Mouse (Mus musculus) limb, embryonic 12.5 days (tissue): ENCODE measurements around the gene Btbd11. TPM values are rescaled to one million over a fixed set of nuclear protein-coding genes. Genes with fewer than 3 reads are reported as not detected.

ENCODE experiments used
- ATAC-seq: fragments of 200-750 bp; cut with Nextera tagmentation; 2 replicates; pipeline ENCODE4 v1.8.0; 2017; ENCODE audit warnings: low read depth, moderate TSS enrichment; ENCODE audit not compliant: insufficient number of reproducible peaks, insufficient read depth, low FRiP score, low TSS enrichment
- H3K27ac ChIP-seq: fragments of 300-500 bp; sonication (generic); 2 replicates; pipeline ENCODE4 v1.5.1; 2016; ENCODE audit warnings: mild to moderate bottlenecking, moderate library complexity
- H3K27me3 ChIP-seq: fragments of 300-500 bp; sonication (generic); 2 replicates; pipeline ENCODE4 v1.6.1; 2016; ENCODE audit warnings: mild to moderate bottlenecking, moderate library complexity
- H3K36me3 ChIP-seq: fragments of 300-500 bp; sonication (generic); 2 replicates; pipeline ENCODE4 v1.6.1; 2016; ENCODE audit warnings: mild to moderate bottlenecking, moderate library complexity
- H3K4me1 ChIP-seq: fragments of 300-500 bp; sonication (generic); replicated peaks from 2 replicates; pipeline ENCODE4 v1.6.1; 2016
- H3K4me2 ChIP-seq: fragments of 300-500 bp; sonication (generic); 2 replicates; pipeline ENCODE4 v1.6.1; 2016; ENCODE audit warnings: mild to moderate bottlenecking, moderate library complexity
- H3K4me3 ChIP-seq: fragments of 300-500 bp; sonication (generic); replicated peaks from 2 replicates; pipeline ENCODE4 v1.5.1; 2016; ENCODE audit warnings: mild to moderate bottlenecking
- H3K9ac ChIP-seq: fragments of 300-500 bp; sonication (generic); replicated peaks from 2 replicates; pipeline ENCODE4 v1.6.1; 2016; ENCODE audit warnings: mild to moderate bottlenecking, moderate library complexity
- H3K9me3 ChIP-seq: fragments of 300-500 bp; sonication (generic); 2 replicates; pipeline ENCODE4 v1.6.1; 2016; ENCODE audit warnings: mild to moderate bottlenecking, moderate library complexity
- WGBS: fragments of 180-500 bp; shearing (Covaris S2); methylation state at CpG from one replicate; pipeline ENCODE4 v1.1.7; 2016; 5-methylcytosine and 5-hydroxymethylcytosine counted together
- polyA plus RNA-seq: library from polyadenylated mRNA; unstranded; fragments of >200 nt; fragmentation: Nextera tagmentation; extraction: Ambion mirVana; gene quantifications from 2 replicates; pipeline ENCODE4 v1.2.1, GENCODE M21; 2016

Gene Btbd11
- polyA plus RNA-seq, 1 experiment from 2014 or later, result 12.1 TPM

DNA sequence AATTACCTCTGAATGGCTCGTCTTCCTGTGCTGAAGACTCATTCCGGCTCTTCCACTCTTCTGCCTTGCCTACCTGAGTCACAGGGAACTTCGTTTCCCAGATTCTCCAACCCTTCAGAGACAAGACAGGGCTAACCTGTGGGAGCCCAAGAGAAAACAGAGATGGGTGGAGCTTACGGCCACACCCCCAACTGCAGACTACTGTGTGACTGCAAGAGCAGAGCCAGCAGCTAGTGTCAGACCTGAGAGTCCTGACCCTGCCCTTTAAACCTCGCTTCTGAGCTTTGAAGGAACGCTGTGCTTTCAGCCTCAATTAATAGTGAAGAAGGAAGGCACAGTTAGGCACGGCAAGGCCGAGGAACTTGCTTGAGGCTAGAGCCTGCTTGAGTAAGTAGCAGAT, 7.6 kb upstream of the Btbd11 start:
- no peaks in the 10 kb centered on the region for H3K9me3 ChIP-seq
- H3K4me2 ChIP-seq, result peak overlapping the region; percentile 30
- WGBS, result 14% methylated on average over 8 of the region's 8 CpGs
- H3K27me3 ChIP-seq, result no peaks in the 10 kb centered on the region
- H3K9ac ChIP-seq, result no peak overlapping the region
- no peaks in the 10 kb centered on the region; the same call in 1 of the 2 replicates for H3K4me1 ChIP-seq
- H3K4me3 ChIP-seq, result no peak overlapping the region
- ATAC-seq, result no peak
- no peaks in the 10 kb centered on the region for H3K36me3 ChIP-seq
- H3K27ac ChIP-seq, result no peak overlapping the region

DNA sequence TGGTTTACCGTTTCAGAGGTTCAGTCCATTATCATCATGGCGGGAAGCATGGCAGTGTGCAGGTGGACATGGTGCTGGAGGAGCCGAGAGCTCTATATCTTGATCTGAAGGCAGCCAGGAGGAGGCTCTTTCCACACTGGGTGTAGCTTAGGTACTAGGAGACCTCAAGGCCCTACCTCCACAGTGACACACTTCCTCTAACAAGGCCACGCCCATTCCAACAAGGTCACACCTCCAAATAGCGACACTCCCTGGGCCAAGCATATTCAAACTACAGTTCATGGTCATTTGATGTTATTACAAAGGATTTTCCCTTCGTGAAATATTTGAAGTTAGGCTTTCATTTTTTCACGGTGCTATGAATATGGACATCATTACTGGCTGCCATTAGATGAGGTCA, 3.6 kb upstream of the Btbd11 start:
- H3K27ac ChIP-seq, result no peak overlapping the region
- no peak for ATAC-seq
- peaks cover 7% of the 10 kb centered on the region for H3K27me3 ChIP-seq
- no peaks in the 10 kb centered on the region for H3K9me3 ChIP-seq
- H3K36me3 ChIP-seq, result no peaks in the 10 kb centered on the region
- H3K4me3 ChIP-seq, result no peak overlapping the region
- no peaks in the 10 kb centered on the region; the same call in 1 of the 2 replicates for H3K4me1 ChIP-seq
- WGBS, result 85% methylated on average over 7 of the region's 7 CpGs
- H3K9ac ChIP-seq, result no peak overlapping the region
- no peak overlapping the region for H3K4me2 ChIP-seq

DNA sequence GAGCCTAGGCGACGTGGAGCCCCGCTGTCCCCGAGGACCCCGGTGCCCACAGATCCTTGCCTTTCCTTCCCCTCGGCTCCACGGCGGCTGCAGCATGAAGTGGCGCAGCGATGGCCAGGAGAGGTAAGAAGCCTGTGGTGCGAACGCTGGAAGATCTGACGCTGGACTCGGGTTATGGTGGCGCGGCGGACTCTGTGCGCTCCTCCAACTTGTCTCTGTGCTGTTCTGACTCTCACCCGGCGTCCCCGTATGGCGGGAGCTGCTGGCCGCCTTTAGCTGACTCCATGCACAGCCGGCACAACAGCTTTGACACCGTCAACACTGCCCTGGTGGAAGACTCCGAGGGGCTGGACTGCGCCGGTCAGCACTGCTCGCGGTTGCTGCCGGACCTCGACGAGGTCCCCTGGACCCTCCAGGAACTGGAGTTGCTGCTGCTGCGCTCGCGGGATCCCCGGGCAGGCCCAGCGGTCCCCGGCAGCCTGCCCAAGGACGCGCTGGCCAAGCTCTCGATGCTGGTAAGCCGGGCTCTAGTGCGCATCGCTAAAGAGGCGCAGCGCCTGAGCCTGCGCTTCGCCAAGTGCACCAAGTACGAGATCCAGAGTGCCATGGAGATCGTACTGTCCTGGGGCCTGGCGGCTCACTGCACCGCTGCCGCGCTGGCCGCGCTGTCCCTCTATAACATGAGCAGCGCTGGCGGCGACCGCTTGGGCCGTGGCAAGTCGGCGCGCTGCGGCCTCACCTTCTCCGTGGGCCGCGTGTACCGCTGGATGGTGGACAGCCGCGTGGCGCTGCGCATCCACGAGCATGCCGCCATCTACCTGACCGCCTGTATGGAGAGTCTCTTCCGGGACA, 831 bp downstream of the Btbd11 start:
- WGBS, result under 1% methylated on average over 78 of the region's 78 CpGs
- peaks cover 17% of the 10 kb centered on the region for H3K27me3 ChIP-seq
- no peak for ATAC-seq

GRCm38 (mm10) chr10:85388071-85388750, 1.6 kb downstream of the Btbd11 start:
- H3K9me3 ChIP-seq, result no peaks in the 10 kb centered on the region
- H3K4me3 ChIP-seq, result peak overlapping the region; percentile 67
- peak overlapping the region; percentile 99 for H3K4me2 ChIP-seq
- no peaks in the 10 kb centered on the region for H3K36me3 ChIP-seq
- WGBS, result 2% methylated on average over 50 of the region's 50 CpGs
- ATAC-seq, result no peak
- H3K27ac ChIP-seq, result no peak overlapping the region
- peaks cover 17% of the 10 kb centered on the region for H3K27me3 ChIP-seq
- peak overlapping the region; percentile 77 for H3K9ac ChIP-seq
- peaks cover 29% of the 10 kb centered on the region for H3K4me1 ChIP-seq

More for the DNA sequence above, 831 bp downstream of the Btbd11 start:
- H3K27ac ChIP-seq, result peak overlapping the region; percentile 72; the same call in 1 of the 2 replicates
- H3K36me3 ChIP-seq, result no peaks in the 10 kb centered on the region
- peaks cover 29% of the 10 kb centered on the region for H3K4me1 ChIP-seq
- H3K9me3 ChIP-seq, result no peaks in the 10 kb centered on the region
- H3K4me3 ChIP-seq, result peak overlapping the region; percentile 67
- peak overlapping the region; percentile 99 for H3K4me2 ChIP-seq
- H3K9ac ChIP-seq, result peak overlapping the region; percentile 77

GRCm38 (mm10) chr10:85388751-85389115, 2.1 kb downstream of the Btbd11 start:
- 0 out of 2 replicates have a peak, but pooled peaks have one; percentile 29 for ATAC-seq
- 1% methylated on average over 9 of the region's 9 CpGs for WGBS
- H3K27ac ChIP-seq, result no peak overlapping the region
- H3K9me3 ChIP-seq, result no peaks in the 10 kb centered on the region
- H3K4me1 ChIP-seq, result peaks cover 29% of the 10 kb centered on the region
- peak overlapping the region; percentile 77 for H3K9ac ChIP-seq
- no peaks in the 10 kb centered on the region for H3K36me3 ChIP-seq
- peak overlapping the region; percentile 99 for H3K4me2 ChIP-seq
- H3K4me3 ChIP-seq, result peak overlapping the region; percentile 67
- H3K27me3 ChIP-seq, result peaks cover 17% of the 10 kb centered on the region

DNA sequence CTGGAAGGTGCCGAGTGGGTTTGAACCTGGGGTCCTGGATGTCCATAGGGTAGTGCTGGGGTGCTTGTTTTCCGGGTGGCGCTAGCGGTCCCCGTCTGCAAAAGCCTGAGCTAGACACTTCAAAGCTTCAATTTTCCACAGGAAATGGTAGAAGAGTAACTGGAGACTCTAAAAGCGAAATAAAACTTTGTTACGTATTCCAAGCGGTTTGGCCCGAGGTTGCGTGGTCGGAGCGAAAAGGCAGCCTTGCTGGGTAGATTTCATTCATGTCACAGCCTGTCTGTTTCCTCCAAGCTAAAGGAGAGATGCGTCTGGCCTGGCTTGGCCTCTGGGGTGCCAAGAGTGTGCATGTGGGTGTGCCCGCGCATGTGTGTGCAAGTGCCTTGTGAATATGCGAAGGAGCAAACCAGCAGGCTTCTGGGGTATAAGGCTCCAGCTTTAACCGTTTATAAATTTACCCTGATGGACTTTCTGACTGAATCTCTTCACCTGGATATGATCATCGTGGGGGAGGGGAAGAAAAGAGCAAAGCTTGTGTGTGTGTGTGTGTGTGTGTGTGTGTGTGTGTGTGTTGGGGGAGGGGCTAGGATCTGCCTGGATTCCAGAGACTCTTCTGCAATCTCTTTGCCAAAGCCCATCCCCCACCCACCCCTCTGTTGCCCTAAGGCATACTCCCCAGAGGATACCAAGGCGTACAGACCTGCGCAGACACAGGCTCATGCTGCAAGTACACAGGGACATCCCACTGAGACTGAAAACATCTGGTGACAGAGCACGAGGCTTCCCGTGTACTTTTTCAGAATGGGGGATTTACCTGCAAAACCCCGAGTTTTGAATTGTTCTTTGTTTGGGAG, 2.9 kb downstream of the Btbd11 start:
- peak overlapping the region; percentile 67 for H3K4me3 ChIP-seq
- peak overlapping the region; percentile 99 for H3K4me2 ChIP-seq
- H3K4me1 ChIP-seq, result peaks cover 29% of the 10 kb centered on the region
- peaks cover 17% of the 10 kb centered on the region for H3K27me3 ChIP-seq
- H3K9ac ChIP-seq, result no peak overlapping the region; the same call in 1 of the 2 replicates
- no peak for ATAC-seq
- H3K36me3 ChIP-seq, result no peaks in the 10 kb centered on the region
- 0 out of 2 replicates have a peak overlapping the region, but pooled peaks have one; percentile 35 for H3K27ac ChIP-seq
- no peaks in the 10 kb centered on the region for H3K9me3 ChIP-seq
- WGBS, result 29% methylated on average over 23 of the region's 23 CpGs

DNA sequence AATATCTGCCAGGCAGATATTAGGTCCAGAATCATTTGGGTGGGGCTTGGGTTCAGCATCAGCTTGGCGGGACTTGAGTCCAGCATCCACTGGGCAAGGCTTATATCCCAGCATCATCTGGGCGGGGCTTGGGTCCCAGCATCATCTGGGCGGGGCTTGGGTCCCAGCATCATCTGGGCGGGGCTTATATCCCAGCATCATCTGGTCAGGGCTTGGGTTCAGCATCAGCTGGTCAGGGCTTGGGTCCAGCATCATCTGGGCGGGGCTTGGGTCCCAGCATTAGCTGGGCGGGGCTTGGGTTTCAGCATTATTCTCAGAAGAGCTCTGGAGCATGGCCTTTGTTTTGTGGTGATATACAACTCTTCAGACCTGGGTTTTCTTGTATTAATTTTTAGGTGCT, 6.4 kb downstream of the Btbd11 start:
- no peak overlapping the region for H3K9ac ChIP-seq
- peaks cover 10% of the 10 kb centered on the region for H3K27me3 ChIP-seq
- no peak for ATAC-seq
- 71% methylated on average over 6 of the region's 6 CpGs for WGBS
- peaks cover 36% of the 10 kb centered on the region for H3K4me1 ChIP-seq
- H3K4me3 ChIP-seq, result no peak overlapping the region
- no peak overlapping the region for H3K4me2 ChIP-seq
- no peaks in the 10 kb centered on the region for H3K9me3 ChIP-seq
- H3K27ac ChIP-seq, result no peak overlapping the region
- no peaks in the 10 kb centered on the region for H3K36me3 ChIP-seq

DNA sequence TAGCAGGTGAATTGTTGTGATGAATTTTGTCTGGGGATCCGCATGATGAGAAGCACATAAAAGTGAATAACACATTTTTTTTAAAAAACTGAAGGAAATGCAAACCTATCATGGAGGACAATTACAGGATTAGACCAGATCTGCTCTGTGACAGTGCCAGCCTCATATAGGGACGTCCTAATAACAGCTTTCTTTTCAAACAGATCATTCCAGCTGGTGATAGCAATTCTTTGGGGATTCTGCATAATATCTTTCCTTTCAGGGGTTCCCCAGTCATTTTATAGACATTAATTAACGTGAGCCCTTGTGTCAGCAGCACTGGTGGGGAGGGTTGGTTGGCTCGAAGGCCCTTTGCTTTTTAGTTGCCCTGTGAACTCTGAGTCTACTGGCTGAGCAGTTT, 7.9 kb downstream of the Btbd11 start:
- no peak overlapping the region for H3K9ac ChIP-seq
- peaks cover 22% of the 10 kb centered on the region for H3K4me1 ChIP-seq
- H3K36me3 ChIP-seq, result no peaks in the 10 kb centered on the region
- no peak overlapping the region for H3K27ac ChIP-seq
- ATAC-seq, result no peak
- H3K9me3 ChIP-seq, result no peaks in the 10 kb centered on the region
- H3K4me2 ChIP-seq, result no peak overlapping the region
- H3K27me3 ChIP-seq, result no peaks in the 10 kb centered on the region
- 47% methylated on average over 4 of the region's 4 CpGs for WGBS
- no peak overlapping the region for H3K4me3 ChIP-seq

GRCm38 (mm10) chr10:85411120-85411519, 24.5 kb downstream of the Btbd11 start:
- WGBS, result 80% methylated on average over 3 of the region's 3 CpGs
- H3K4me2 ChIP-seq, result no peak overlapping the region
- no peaks in the 10 kb centered on the region for H3K27me3 ChIP-seq
- ATAC-seq, result no peak
- no peak overlapping the region for H3K4me3 ChIP-seq
- no peak overlapping the region for H3K27ac ChIP-seq
- no peaks in the 10 kb centered on the region for H3K36me3 ChIP-seq
- no peaks in the 10 kb centered on the region for H3K9me3 ChIP-seq
- no peak overlapping the region for H3K9ac ChIP-seq
- H3K4me1 ChIP-seq, result peaks cover 8% of the 10 kb centered on the region; the same call in 1 of the 2 replicates

GRCm38 (mm10) chr10:85420851-85421628, 34.4 kb downstream of the Btbd11 start:
- 58% methylated on average over 15 of the region's 15 CpGs for WGBS
- Histone ChIP-seq H3K9me3 (no peaks in the 10 kb centered on the region), H3K4me2 (no peak overlapping the region), H3K9ac (no peak overlapping the region), H3K4me3 (no peak overlapping the region), H3K36me3 (no peaks in the 10 kb centered on the region), H3K27ac (no peak overlapping the region), H3K27me3 (no peaks in the 10 kb centered on the region), H3K4me1 (no peaks in the 10 kb centered on the region; the same call in 1 of the 2 replicates)
- ATAC-seq, result no peak
